Mouse (Mus musculus): ENCODE measurements around the gene Mst1r. TPM values are rescaled to one million over a fixed set of nuclear protein-coding genes. Genes with fewer than 3 reads are reported as not detected.

Mst1r gene
- total and polyA plus RNA-seq, 2 experiments = 0.18 to 0.70 TPM

GRCm38 (mm10) chr9:107898563-107898962, 8.1 kb upstream of the Mst1r start:
- TF ChIP-seq CTCF (IDR thresholded peaks at IDR 0.05; ENCODE audit: low read depth, low read length) = no peak
- no peak for TF ChIP-seq POLR2A (IDR thresholded peaks at IDR 0.05; ENCODE audit: extremely low read depth, insufficient read depth, low read length)
- no peak overlapping the region for H3K27ac ChIP-seq (replicated peaks; ENCODE audit: insufficient read depth, low read depth, low read length)
- 67% methylated on average over 10 of the region's 10 CpGs for WGBS
- H3K9ac ChIP-seq (ENCODE audit: low read depth, low read length) = no peak overlapping the region
- DNase-seq (ENCODE audit: extremely low read depth, low read depth, low spot score) = peak; percentile 31
- H3K4me1 ChIP-seq (ENCODE audit: control insufficient read depth, insufficient read depth, low read length) = no peaks in the 10 kb centered on the region
- H3K27me3 ChIP-seq (ENCODE audit: control insufficient read depth, insufficient read depth, low read length) = no peaks in the 10 kb centered on the region
- no peaks in the 10 kb centered on the region for H3K79me2 ChIP-seq (ENCODE audit: control insufficient read depth, insufficient read depth, low read length)
- no peak overlapping the region for H3K4me3 ChIP-seq (ENCODE audit: insufficient read depth, low read depth, low read length)
- peaks cover 11% of the 10 kb centered on the region; the same call in 1 of the 2 replicates for H3K36me3 ChIP-seq (ENCODE audit: control insufficient read depth, insufficient read depth, low read length)

GRCm38 (mm10) chr9:107899855-107900254, 6.8 kb upstream of the Mst1r start:
- Histone ChIP-seq H3K27me3 (ENCODE audit: control insufficient read depth, insufficient read depth, low read length) (no peaks in the 10 kb centered on the region), H3K9ac (ENCODE audit: low read depth, low read length) (no peak overlapping the region), H3K4me3 (ENCODE audit: insufficient read depth, low read depth, low read length) (no peak overlapping the region), H3K36me3 (ENCODE audit: control insufficient read depth, insufficient read depth, low read length) (peaks cover 11% of the 10 kb centered on the region; the same call in 1 of the 2 replicates), H3K4me1 (ENCODE audit: control insufficient read depth, insufficient read depth, low read length) (no peaks in the 10 kb centered on the region), H3K79me2 (ENCODE audit: control insufficient read depth, insufficient read depth, low read length) (no peaks in the 10 kb centered on the region), H3K27ac (replicated peaks; ENCODE audit: insufficient read depth, low read depth, low read length) (no peak overlapping the region)
- no peak for TF ChIP-seq CTCF (IDR thresholded peaks at IDR 0.05; ENCODE audit: low read depth, low read length)
- TF ChIP-seq POLR2A (IDR thresholded peaks at IDR 0.05; ENCODE audit: extremely low read depth, insufficient read depth, low read length) = no peak
- no peak for DNase-seq (ENCODE audit: extremely low read depth, low read depth, low spot score)
- WGBS = 83% methylated on average over 12 of the region's 12 CpGs

GRCm38 (mm10) chr9:107900840-107901626, 5.6 kb upstream of the Mst1r start:
- Histone ChIP-seq H3K27me3 (ENCODE audit: control insufficient read depth, insufficient read depth, low read length) (no peaks in the 10 kb centered on the region), H3K79me2 (ENCODE audit: control insufficient read depth, insufficient read depth, low read length) (no peaks in the 10 kb centered on the region), H3K4me1 (ENCODE audit: control insufficient read depth, insufficient read depth, low read length) (no peaks in the 10 kb centered on the region), H3K4me3 (ENCODE audit: insufficient read depth, low read depth, low read length) (no peak overlapping the region), H3K36me3 (ENCODE audit: control insufficient read depth, insufficient read depth, low read length) (peaks cover 11% of the 10 kb centered on the region; the same call in 1 of the 2 replicates), H3K9ac (ENCODE audit: low read depth, low read length) (no peak overlapping the region), H3K27ac (replicated peaks; ENCODE audit: insufficient read depth, low read depth, low read length) (no peak overlapping the region)
- no peak for DNase-seq (ENCODE audit: extremely low read depth, low read depth, low spot score)
- TF ChIP-seq CTCF (IDR thresholded peaks at IDR 0.05; ENCODE audit: low read depth, low read length) (peak; percentile 38), POLR2A (IDR thresholded peaks at IDR 0.05; ENCODE audit: extremely low read depth, insufficient read depth, low read length) (no peak)
- 84% methylated on average over 44 of the region's 44 CpGs for WGBS

GRCm38 (mm10) chr9:107901627-107901914, 5.1 kb upstream of the Mst1r start:
- peaks cover 2% of the 10 kb centered on the region; the same call in 1 of the 2 replicates for H3K4me1 ChIP-seq (ENCODE audit: control insufficient read depth, insufficient read depth, low read length)
- no peak overlapping the region for H3K9ac ChIP-seq (ENCODE audit: low read depth, low read length)
- no peak overlapping the region for H3K4me3 ChIP-seq (ENCODE audit: insufficient read depth, low read depth, low read length)
- H3K79me2 ChIP-seq (ENCODE audit: control insufficient read depth, insufficient read depth, low read length) = no peaks in the 10 kb centered on the region
- DNase-seq (ENCODE audit: extremely low read depth, low read depth, low spot score) = no peak
- 89% methylated on average over 17 of the region's 17 CpGs for WGBS
- H3K27ac ChIP-seq (replicated peaks; ENCODE audit: insufficient read depth, low read depth, low read length) = no peak overlapping the region
- TF ChIP-seq CTCF (IDR thresholded peaks at IDR 0.05; ENCODE audit: low read depth, low read length) = no peak
- no peak for TF ChIP-seq POLR2A (IDR thresholded peaks at IDR 0.05; ENCODE audit: extremely low read depth, insufficient read depth, low read length)
- no peaks in the 10 kb centered on the region for H3K27me3 ChIP-seq (ENCODE audit: control insufficient read depth, insufficient read depth, low read length)
- peaks cover 10% of the 10 kb centered on the region; the same call in 1 of the 2 replicates for H3K36me3 ChIP-seq (ENCODE audit: control insufficient read depth, insufficient read depth, low read length)

- Histone ChIP-seq H3K27ac (replicated peaks; ENCODE audit: insufficient read depth, low read depth, low read length) (no peak overlapping the region), H3K36me3 (ENCODE audit: control insufficient read depth, insufficient read depth, low read length) (peaks cover 6% of the 10 kb centered on the region; the same call in 1 of the 2 replicates), H3K9ac (ENCODE audit: low read depth, low read length) (no peak overlapping the region), H3K4me1 (ENCODE audit: control insufficient read depth, insufficient read depth, low read length) (peaks cover 4% of the 10 kb centered on the region; the same call in 1 of the 2 replicates), H3K27me3 (ENCODE audit: control insufficient read depth, insufficient read depth, low read length) (no peaks in the 10 kb centered on the region), H3K4me3 (ENCODE audit: insufficient read depth, low read depth, low read length) (no peak overlapping the region), H3K79me2 (ENCODE audit: control insufficient read depth, insufficient read depth, low read length) (no peaks in the 10 kb centered on the region)
- WGBS = 3% methylated on average over 4 of the region's 4 CpGs
- TF ChIP-seq CTCF (IDR thresholded peaks at IDR 0.05; ENCODE audit: low read depth, low read length) (peak; percentile 83), POLR2A (IDR thresholded peaks at IDR 0.05; ENCODE audit: extremely low read depth, insufficient read depth, low read length) (no peak)
- DNase-seq (ENCODE audit: extremely low read depth, low read depth, low spot score) = peak; percentile 52
These were observed 1.9 kb upstream of the Mst1r start for GRCm38 (mm10) chr9:107904726-107905125.

Measured in liver, adult 2 months (tissue).